Mouse (Mus musculus) midbrain, embryonic 11.5 days (tissue): ENCODE measurements around the gene Tada3. TPM values are rescaled to one million over a fixed set of nuclear protein-coding genes. Genes with fewer than 3 reads are reported as not detected.

Experiments used
- ATAC-seq: fragments of 200-750 bp; cut with Nextera tagmentation; 2 replicates; pipeline ENCODE4 v1.8.0; 2017; ENCODE audit warnings: moderate TSS enrichment, moderate library complexity; ENCODE audit not compliant: low FRiP score
- DNase-seq: peaks from one replicate; pipeline ENCODE4 v3.0.0; 2015; ENCODE audit warnings: low spot score; ENCODE audit errors: missing footprints
- H3K27ac ChIP-seq: fragments of 300-500 bp; sonication (generic); 2 replicates; pipeline ENCODE4 v1.5.1; 2014; ENCODE audit warnings: low read depth, low read length
- H3K27me3 ChIP-seq: fragments of 300-500 bp; sonication (generic); 2 replicates; pipeline ENCODE4 v1.6.1; 2014; ENCODE audit warnings: mild to moderate bottlenecking, low read length, moderate library complexity, mixed read lengths; ENCODE audit not compliant: control insufficient read depth, insufficient read depth
- H3K36me3 ChIP-seq: fragments of 300-500 bp; sonication (generic); 2 replicates; pipeline ENCODE4 v1.6.1; 2014; ENCODE audit warnings: mild to moderate bottlenecking, low read length, moderate library complexity, mixed read lengths; ENCODE audit not compliant: control insufficient read depth, insufficient read depth
- H3K4me1 ChIP-seq: fragments of 300-500 bp; sonication (generic); 2 replicates; pipeline ENCODE4 v1.6.1; 2014; ENCODE audit warnings: low read length; ENCODE audit not compliant: control insufficient read depth, insufficient read depth
- H3K4me2 ChIP-seq: fragments of 300-500 bp; sonication (generic); 2 replicates; pipeline ENCODE4 v1.6.1; 2014; ENCODE audit warnings: mild to moderate bottlenecking, moderate library complexity
- H3K4me3 ChIP-seq: fragments of 300-500 bp; sonication (generic); 2 replicates; pipeline ENCODE4 v1.5.1; 2014; ENCODE audit warnings: low read depth, low read length
- H3K9ac ChIP-seq: fragments of 300-500 bp; sonication (generic); 2 replicates; pipeline ENCODE4 v1.6.1; 2014; ENCODE audit warnings: low read length
- H3K9me3 ChIP-seq: fragments of 300-500 bp; sonication (generic); 2 replicates; pipeline ENCODE4 v1.6.1; 2016; ENCODE audit warnings: low read length; ENCODE audit not compliant: control insufficient read depth
- WGBS: fragments of 180-500 bp; shearing (Covaris S2); extraction: QIAGEN DNeasy Blood & Tissue Kit; methylation state at CpG from one replicate; pipeline ENCODE4 v1.1.7; 2014; 5-methylcytosine and 5-hydroxymethylcytosine counted together
- microRNA-seq: library from miRNA; unstranded; fragments of <30 nt; microRNA quantifications from one replicate; pipeline ENCODE4, GENCODE M21; 2017
- polyA plus RNA-seq: library from polyadenylated mRNA; unstranded; fragments of >200 nt; fragmentation: Nextera tagmentation; extraction: Ambion mirVana; gene quantifications from 2 replicates; pipeline ENCODE4 v1.2.1, GENCODE M21; 2014

Tada3 gene
- polyA plus RNA-seq, 1 experiment from 2014 or later: 62.4 TPM

DNA sequence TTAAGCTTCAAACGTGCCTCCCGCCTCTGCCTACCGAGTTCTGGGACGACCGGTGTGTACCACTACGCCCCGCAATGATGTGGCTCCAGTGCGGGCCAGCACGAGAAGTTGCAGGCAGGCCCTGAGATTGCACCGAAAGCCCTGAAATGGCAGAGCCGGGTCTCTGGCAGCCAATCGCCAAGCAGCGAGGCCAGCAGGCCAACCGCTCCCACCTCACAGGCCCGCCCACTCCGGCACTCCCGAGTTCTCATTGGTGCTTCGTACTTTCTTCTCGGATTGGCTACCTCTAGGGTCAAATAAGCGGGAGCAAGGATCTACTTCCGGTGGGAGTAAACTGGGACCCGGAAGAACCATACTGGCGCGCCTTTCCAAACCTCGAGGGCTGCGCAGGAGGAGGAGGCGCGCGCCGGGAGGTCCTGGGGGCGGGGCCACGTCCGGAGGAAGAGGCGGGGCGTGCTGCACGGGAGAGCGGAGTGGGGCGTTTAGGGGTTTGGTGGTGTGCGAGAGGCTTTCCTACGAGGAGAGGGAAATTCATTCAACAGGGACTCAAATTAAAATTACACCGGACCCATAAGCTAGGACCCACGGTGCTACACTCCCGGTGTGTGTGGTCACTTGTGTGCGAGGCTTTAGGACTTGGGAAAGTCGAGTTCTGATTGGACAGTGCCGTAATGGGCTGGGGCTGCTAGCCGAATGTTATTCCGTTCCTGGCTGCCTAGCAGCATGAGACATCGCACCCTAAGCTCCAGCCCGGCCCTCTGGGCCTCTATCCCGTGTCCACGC lies 51.0 kb downstream of the Tada3 start, which contains the start of gene Ogg1:
Ogg1 (plus strand) TSS at position 440 of the 783 bp plus-strand sequence.
- Histone ChIP-seq H3K36me3 (peaks cover 21% of the 10 kb centered on the region), H3K4me1 (peaks cover 7% of the 10 kb centered on the region; the same call in 1 of the 2 replicates), H3K27ac (peak within 1 kb of the TSS; percentile 87), H3K27me3 (no peaks in the 10 kb centered on the region), H3K4me2 (peak within 1 kb of the TSS; percentile 88), H3K9ac (peak within 1 kb of the TSS; percentile 84), H3K4me3 (peak within 1 kb of the TSS; percentile 52), H3K9me3 (no peaks in the 10 kb centered on the region)
- DNase-seq (peak; percentile 100), ATAC-seq (peak; percentile 99)
- WGBS: under 1% methylated on average over 52 of the region's 52 CpGs

Small RNA genes within 50 kb of the gene (microRNA-seq; reads per million reads assigned to microRNA genes)
- gene Gm24387: not detected

Other genes with a start within 250 kb of the Tada3 start
- gene Lhfpl4, start 182.5 kb downstream of the Tada3 start, polyA plus RNA-seq: 7.6 TPM in 2 replicates
- gene Mtmr14, start 140.0 kb downstream of the Tada3 start, polyA plus RNA-seq: 44.2 and 46.3 TPM in 2 replicates
- 0.07 and 0.08 TPM in 2 replicates for gene Cpne9, start 95.6 kb downstream of the Tada3 start, polyA plus RNA-seq
- 20.1 and 22.8 TPM in 2 replicates for gene Brpf1, start 70.7 kb downstream of the Tada3 start, polyA plus RNA-seq
- 12.2 and 13.8 TPM in 2 replicates for gene Ogg1, start 50.9 kb downstream of the Tada3 start, polyA plus RNA-seq
- 61.6 and 65.4 TPM in 2 replicates for gene Camk1, start 33.9 kb downstream of the Tada3 start, polyA plus RNA-seq
- 188 and 208 TPM in 2 replicates for gene Arpc4, start 232 bp upstream of the Tada3 start, polyA plus RNA-seq
- 3.0 TPM in 2 replicates for gene Ttll3, start 11.4 kb upstream of the Tada3 start, polyA plus RNA-seq
- gene Rpusd3, start 41.5 kb upstream of the Tada3 start, polyA plus RNA-seq: 26.6 and 32.0 TPM in 2 replicates
- gene Cidec, start 57.9 kb upstream of the Tada3 start, polyA plus RNA-seq: not detected in 2 replicates
- gene Jagn1, start 64.7 kb upstream of the Tada3 start, polyA plus RNA-seq: 73.1 and 75.0 TPM in 2 replicates
- gene Il17re, start 80.6 kb upstream of the Tada3 start, polyA plus RNA-seq: 0.19 and 0.40 TPM in 2 replicates
- 2.7 and 3.1 TPM in 2 replicates for gene Il17rc, start 93.5 kb upstream of the Tada3 start, polyA plus RNA-seq
- 29.2 and 29.9 TPM in 2 replicates for gene Creld1, start 105.4 kb upstream of the Tada3 start, polyA plus RNA-seq
- 0.97 and 1.1 TPM in 2 replicates for gene Prrt3, start 124.0 kb upstream of the Tada3 start, polyA plus RNA-seq
- 88.4 and 90.0 TPM in 2 replicates for gene Emc3, start 153.8 kb upstream of the Tada3 start, polyA plus RNA-seq
- 13.5 and 15.6 TPM in 2 replicates for gene Fancd2, start 153.8 kb upstream of the Tada3 start, polyA plus RNA-seq
- 0.42 and 0.47 TPM in 2 replicates for gene Fancd2os, start 222.8 kb upstream of the Tada3 start, polyA plus RNA-seq
- gene Brk1, start 226.9 kb upstream of the Tada3 start, polyA plus RNA-seq: 223 and 232 TPM in 2 replicates
- gene Vhl, start 246.1 kb upstream of the Tada3 start, polyA plus RNA-seq: 60.9 and 62.4 TPM in 2 replicates